Mouse (Mus musculus): ENCODE results near the gene Cyp2c68.
"Not testable (repeated sequence)": the region's sequence is repeated elsewhere in the genome, so short reads cannot be mapped to it uniquely, and the experiment has no call there.

Gene Cyp2c68

DNA sequence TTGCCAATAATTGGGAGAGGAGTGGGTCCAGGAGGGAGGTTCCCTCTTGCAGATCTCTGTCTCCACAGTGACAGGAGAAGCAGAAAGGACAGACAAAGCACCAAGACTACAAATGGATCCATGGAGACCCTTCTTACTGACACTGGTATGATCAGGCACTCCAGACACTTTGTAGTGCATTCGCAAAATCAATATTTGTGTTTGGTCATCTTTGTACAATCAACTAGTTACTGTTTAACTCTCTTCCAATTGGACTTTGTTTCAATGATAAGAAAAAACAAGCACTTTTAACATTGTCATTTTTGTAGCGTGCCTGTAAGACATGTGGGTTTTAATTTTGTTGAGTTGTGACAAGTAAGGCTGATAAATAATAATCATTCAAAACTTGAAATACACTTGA is at the start of gene Cyp2c68:
Gene Cyp2c68 (minus strand): TSS at position 135 of the 400 bp plus-strand sequence.
- CTCF ChIA-PET = no interaction called here

DNA sequence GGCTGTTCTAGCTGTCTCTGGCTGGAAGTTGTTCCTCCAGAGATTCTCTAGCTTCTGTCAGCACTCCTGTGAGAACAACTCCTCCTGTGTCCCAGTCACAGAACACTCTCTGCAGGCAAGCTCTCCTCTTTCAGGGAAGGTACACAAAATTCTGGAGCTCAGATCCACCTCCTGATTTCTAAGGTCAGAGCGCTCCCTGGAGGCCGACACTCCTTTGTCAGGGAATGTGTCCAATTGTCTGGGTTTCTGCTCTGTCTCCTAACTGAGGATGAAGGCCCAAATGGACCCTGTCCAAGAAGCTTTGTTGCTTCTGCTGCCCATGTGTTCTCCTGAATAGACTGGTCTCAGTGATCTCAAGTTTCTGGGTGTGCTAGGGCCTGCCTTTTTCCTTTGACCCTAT is 44.6 kb upstream of the Cyp2c68 start:
- CTCF ChIA-PET = not testable (repeated sequence)

DNA sequence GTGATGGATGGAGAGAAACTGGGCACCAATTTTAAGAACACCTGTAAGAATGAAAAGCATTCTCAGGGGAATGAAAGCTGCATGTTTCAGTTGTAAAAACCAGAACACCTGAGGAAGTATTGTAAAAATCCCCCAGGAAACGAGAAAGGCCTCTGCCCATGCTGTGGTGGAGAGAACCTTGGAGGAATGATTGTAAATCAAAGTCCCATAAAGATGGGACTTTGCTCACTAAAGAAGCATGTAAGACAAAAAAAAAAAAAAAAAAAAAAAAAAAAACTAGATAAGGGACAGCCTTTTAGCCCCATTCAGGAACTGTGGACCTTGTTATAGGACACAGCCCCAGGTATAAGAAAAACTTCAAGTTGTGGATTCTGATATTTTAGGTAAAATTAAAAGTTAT is 4.5 kb upstream of the Cyp2c68 start:
- CTCF ChIA-PET = no interaction called here

DNA sequence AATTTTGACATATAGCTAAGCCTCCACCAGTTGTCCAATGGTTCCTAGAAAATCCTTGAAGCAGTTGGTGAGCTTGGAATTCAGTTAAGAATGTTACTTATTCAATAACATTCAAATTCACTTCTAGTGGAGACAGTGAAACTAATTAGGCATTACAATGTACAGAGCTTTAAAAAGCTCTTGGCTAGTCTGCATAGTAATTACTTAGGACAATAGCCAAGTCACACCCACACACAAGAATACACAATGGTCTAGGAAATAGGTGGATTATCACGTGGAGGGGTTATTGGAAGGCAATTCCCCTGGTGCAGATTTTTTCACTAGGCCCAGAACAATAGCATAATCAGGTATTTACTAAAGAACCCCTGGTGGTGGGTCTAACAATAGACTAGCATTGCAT is 3.5 kb upstream of the Cyp2c68 start:
- CTCF ChIA-PET = not testable (repeated sequence)

DNA sequence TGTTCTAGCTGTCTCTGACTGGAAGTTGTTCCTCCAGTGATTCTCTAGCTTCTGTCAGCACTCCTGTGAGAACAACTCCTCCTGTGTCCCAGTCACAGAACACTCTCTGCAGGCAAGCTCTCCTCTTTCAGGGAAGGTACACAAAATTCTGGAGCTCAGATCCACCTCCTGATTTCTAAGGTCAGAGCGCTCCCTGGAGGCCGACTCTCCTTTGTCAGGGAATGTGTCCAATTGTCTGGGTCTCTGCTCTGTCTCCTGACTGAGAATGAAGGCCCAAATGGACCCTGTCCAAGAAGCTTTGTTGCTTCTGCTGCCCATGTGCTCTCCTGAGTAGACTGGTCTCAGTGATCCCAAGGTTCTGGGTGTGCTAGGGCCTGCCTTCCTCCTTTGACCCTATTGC is 29.7 kb downstream of the Cyp2c68 start:
- CTCF ChIA-PET = not testable (repeated sequence)

DNA sequence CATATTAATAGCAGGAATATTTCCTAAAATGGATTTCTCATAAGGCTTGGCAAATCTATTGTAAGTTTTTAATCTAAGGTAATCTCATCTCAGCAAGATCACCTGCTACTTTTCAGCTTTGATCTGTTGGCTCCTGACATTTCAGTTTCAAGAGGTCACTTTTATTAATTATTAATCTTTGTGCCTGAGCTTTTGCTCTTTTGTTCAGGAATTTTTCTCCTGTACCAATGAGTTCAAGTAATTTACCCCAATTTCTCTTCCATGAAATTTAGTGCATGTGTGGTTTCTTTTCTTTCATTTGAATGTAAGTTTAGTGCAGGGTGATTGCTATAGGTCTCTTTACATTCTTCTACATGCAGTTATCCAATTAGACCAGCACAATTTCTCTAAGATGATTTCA is 75.2 kb downstream of the Cyp2c68 start:
- CTCF ChIA-PET = not testable (repeated sequence)

DNA sequence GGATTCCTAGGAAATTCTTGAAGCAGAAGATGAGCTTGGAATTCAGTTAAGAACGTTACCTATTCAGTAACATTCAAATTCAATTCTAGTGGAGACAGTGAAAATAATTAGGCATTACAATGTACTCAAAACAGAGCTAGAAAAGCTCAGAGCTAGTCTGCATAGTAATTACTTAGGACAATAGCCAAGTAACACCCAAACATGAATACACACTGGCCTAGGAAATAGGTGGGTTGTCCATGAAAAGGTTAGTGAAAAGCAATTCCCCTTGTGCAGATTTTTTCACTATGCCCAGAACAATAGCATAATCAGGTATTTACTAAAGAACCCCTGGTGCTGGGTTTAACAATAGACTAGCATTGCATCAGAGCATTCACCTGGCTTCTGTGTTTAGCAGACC is 88.5 kb downstream of the Cyp2c68 start:
- CTCF ChIA-PET = no interaction called here

DNA sequence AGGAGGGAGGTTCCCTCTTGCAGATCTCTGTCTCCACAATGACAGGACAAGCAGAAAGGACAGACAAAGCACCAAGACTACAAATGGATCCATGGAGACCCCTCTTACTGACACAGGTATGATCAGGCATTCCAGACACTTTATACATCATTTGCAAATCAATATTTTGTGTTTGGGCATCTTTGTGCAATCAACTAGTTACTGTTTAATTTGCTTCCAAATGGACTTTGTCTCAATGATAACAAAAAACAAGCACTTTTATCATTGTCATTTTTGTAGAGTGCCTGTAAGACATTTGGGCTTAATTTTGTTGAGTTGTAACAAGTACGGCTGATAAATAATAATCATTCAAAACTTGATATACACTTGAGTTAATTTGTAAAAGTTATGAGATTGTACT is 91.9 kb downstream of the Cyp2c68 start, which contains the start of gene Cyp2c67:
Gene Cyp2c67 (minus strand): TSS at position 114 of the 400 bp plus-strand sequence.
- CTCF ChIA-PET = no interaction called here

DNA sequence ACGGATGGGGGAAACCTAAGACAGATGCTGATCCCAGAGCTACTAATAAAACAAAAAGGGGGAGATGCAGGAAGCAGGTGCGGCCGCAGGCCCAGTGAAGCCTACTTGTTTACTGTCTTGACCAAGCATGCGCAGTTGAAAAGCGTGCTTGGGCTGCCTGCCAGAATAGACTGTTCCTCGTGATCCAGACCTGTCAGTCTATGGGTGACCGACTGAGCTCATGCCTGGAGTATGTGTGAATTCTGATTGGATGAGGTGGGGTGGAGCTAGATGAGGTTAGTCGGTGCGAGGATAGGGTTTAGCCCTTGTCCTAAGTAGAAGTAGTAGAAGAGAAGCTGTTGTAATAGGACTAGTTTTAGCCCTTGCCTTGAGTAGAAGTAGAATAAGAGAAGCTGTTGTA is 93.3 kb downstream of the Cyp2c68 start:
- CTCF ChIA-PET = no interaction called here

DNA sequence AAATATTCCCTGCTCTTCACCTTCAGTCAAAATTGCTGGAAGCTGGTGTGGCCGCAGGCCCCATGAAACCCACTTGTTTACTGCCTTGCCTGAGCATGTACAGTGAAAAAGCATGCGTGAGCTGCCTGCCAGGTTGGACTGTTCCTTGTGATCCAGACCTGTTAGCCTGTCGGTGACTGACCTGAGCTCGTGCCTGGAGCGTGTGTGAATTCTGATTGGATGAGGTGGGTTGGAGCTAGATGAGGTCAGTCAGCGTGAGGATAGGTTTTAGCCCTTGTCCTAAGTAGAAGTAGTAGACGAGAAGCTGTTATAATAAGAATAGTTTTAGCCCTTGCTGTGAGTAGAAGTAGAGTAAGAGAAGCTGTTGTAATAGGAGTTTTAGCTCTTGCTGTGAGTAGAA is 96.3 kb downstream of the Cyp2c68 start:
- CTCF ChIA-PET = not testable (repeated sequence)

Measured in spleen, embryonic (tissue).